Mouse (Mus musculus) ES-E14 (cell line): Measurements from ENCODE around the gene Gp9.

ENCODE experiments used
- CHD2 ChIP-seq: IDR thresholded peaks from 2 replicates; pipeline ENCODE4 v1.6.1; 2014; ENCODE audit warnings: mild to moderate bottlenecking, low read depth, low read length, inconsistent platforms
- HCFC1 ChIP-seq: IDR thresholded peaks from 2 replicates; pipeline ENCODE4 v1.6.1; 2012; ENCODE audit warnings: low read length, inconsistent platforms, borderline replicate concordance; ENCODE audit not compliant: insufficient read depth
- MAFK ChIP-seq: IDR thresholded peaks from 2 replicates; pipeline ENCODE4 v1.6.1; 2014; ENCODE audit warnings: mild to moderate bottlenecking, low read depth, low read length, inconsistent platforms; ENCODE audit not compliant: insufficient read depth
- ZC3H11A ChIP-seq: IDR thresholded peaks from 2 replicates; pipeline ENCODE4 v1.6.1; 2012; ENCODE audit warnings: low read depth, mild to moderate bottlenecking, inconsistent platforms, low read length, borderline replicate concordance

- no peak for TF ChIP-seq CHD2
- no peak for TF ChIP-seq HCFC1
- TF ChIP-seq MAFK = no peak
- no peak for TF ChIP-seq ZC3H11A
These were observed 46.3 kb upstream of the Gp9 start for GRCm38 (mm10) chr6:87731463-87732095.
